Mouse (Mus musculus): ENCODE results near the gene Ltbp2. TPM values are rescaled to one million over a fixed set of nuclear protein-coding genes. Genes with fewer than 3 reads are reported as not detected.

The Ltbp2 gene
- 1.2 and 1.6 TPM in 2 replicates for polyA plus RNA-seq (2015; fragmentation: Nextera tagmentation; extraction: Ambion mirVana)

GRCm38 (mm10) chr12:84876481-84877121 lies at the start of gene Ltbp2:
Ltbp2 (minus strand) TSS chr12:84876532.
- peak; percentile 84 for ATAC-seq (ENCODE audit: insufficient read depth, low FRiP score)
- Histone ChIP-seq H3K9me3 (replicated peaks; ENCODE audit: control insufficient read depth, low read length) (no peaks in the 10 kb centered on the region), H3K36me3 (ENCODE audit: control insufficient read depth, insufficient read depth, low read length) (no peaks in the 10 kb centered on the region), H3K4me3 (replicated peaks; ENCODE audit: low read length) (peak within 1 kb of the TSS; percentile 50), H3K27ac (ENCODE audit: low read length) (no peak within 1 kb of the TSS), H3K4me2 (ENCODE audit: low read depth, low read length) (peak within 1 kb of the TSS; percentile 58), H3K4me1 (ENCODE audit: control insufficient read depth, insufficient read depth, low read length) (peaks cover 10% of the 10 kb centered on the region; the same call in 1 of the 2 replicates), H3K27me3 (ENCODE audit: control insufficient read depth, insufficient read depth, low read length) (peaks cover 40% of the 10 kb centered on the region), H3K9ac (ENCODE audit: low read length) (peak within 1 kb of the TSS; percentile 36; the same call in 1 of the 2 replicates)
- WGBS = 2% methylated on average over 34 of the region's 34 CpGs

GRCm38 (mm10) chr12:84924324-84924723 lies 48.0 kb upstream of the Ltbp2 start:
- Histone ChIP-seq H3K4me1 (ENCODE audit: control insufficient read depth, insufficient read depth, low read length) (no peaks in the 10 kb centered on the region), H3K36me3 (ENCODE audit: control insufficient read depth, insufficient read depth, low read length) (no peaks in the 10 kb centered on the region; the same call in 1 of the 2 replicates)
- 94% methylated on average over 5 of the region's 5 CpGs for WGBS

GRCm38 (mm10) chr12:84921881-84922419 lies 45.6 kb upstream of the Ltbp2 start:
- 0 out of 2 replicates have a peak, but pooled peaks cover 5% of the 10 kb centered on the region for H3K36me3 ChIP-seq (ENCODE audit: control insufficient read depth, insufficient read depth, low read length)
- 69% methylated on average over 8 of the region's 8 CpGs for WGBS
- H3K27ac ChIP-seq (ENCODE audit: low read length) = no peak overlapping the region
- no peaks in the 10 kb centered on the region for H3K4me1 ChIP-seq (ENCODE audit: control insufficient read depth, insufficient read depth, low read length)
- no peak for ATAC-seq (ENCODE audit: insufficient read depth, low FRiP score)
- no peaks in the 10 kb centered on the region for H3K9me3 ChIP-seq (replicated peaks; ENCODE audit: control insufficient read depth, low read length)
- H3K27me3 ChIP-seq (ENCODE audit: control insufficient read depth, insufficient read depth, low read length) = no peaks in the 10 kb centered on the region
- H3K4me3 ChIP-seq (replicated peaks; ENCODE audit: low read length) = no peak overlapping the region
- no peak overlapping the region for H3K4me2 ChIP-seq (ENCODE audit: low read depth, low read length)
- no peak overlapping the region for H3K9ac ChIP-seq (ENCODE audit: low read length)

More at GRCm38 (mm10) chr12:84924324-84924723, 48.0 kb upstream of the Ltbp2 start:
- no peak for ATAC-seq (ENCODE audit: insufficient read depth, low FRiP score)
- H3K9me3 ChIP-seq (replicated peaks; ENCODE audit: control insufficient read depth, low read length) = no peaks in the 10 kb centered on the region
- no peaks in the 10 kb centered on the region for H3K27me3 ChIP-seq (ENCODE audit: control insufficient read depth, insufficient read depth, low read length)
- H3K4me2 ChIP-seq (ENCODE audit: low read depth, low read length) = no peak overlapping the region
- H3K4me3 ChIP-seq (replicated peaks; ENCODE audit: low read length) = no peak overlapping the region
- H3K9ac ChIP-seq (ENCODE audit: low read length) = no peak overlapping the region
- no peak overlapping the region for H3K27ac ChIP-seq (ENCODE audit: low read length)

- H3K9me3 ChIP-seq (replicated peaks; ENCODE audit: control insufficient read depth, low read length) = no peaks in the 10 kb centered on the region
- H3K9ac ChIP-seq (ENCODE audit: low read length) = no peak overlapping the region
- H3K4me1 ChIP-seq (ENCODE audit: control insufficient read depth, insufficient read depth, low read length) = no peaks in the 10 kb centered on the region
- H3K36me3 ChIP-seq (ENCODE audit: control insufficient read depth, insufficient read depth, low read length) = 0 out of 2 replicates have a peak, but pooled peaks cover 5% of the 10 kb centered on the region
- H3K4me3 ChIP-seq (replicated peaks; ENCODE audit: low read length) = no peak overlapping the region
- WGBS = 89% methylated on average over 6 of the region's 6 CpGs
- ATAC-seq (ENCODE audit: insufficient read depth, low FRiP score) = no peak
- no peak overlapping the region for H3K27ac ChIP-seq (ENCODE audit: low read length)
- no peak overlapping the region for H3K4me2 ChIP-seq (ENCODE audit: low read depth, low read length)
- no peaks in the 10 kb centered on the region for H3K27me3 ChIP-seq (ENCODE audit: control insufficient read depth, insufficient read depth, low read length)
Observed at GRCm38 (mm10) chr12:84918809-84919208, 42.5 kb upstream of the Ltbp2 start.

- no peak for ATAC-seq (ENCODE audit: insufficient read depth, low FRiP score)
- no peak overlapping the region for H3K4me3 ChIP-seq (replicated peaks; ENCODE audit: low read length)
- 70% methylated on average over 3 of the region's 3 CpGs for WGBS
- H3K27me3 ChIP-seq (ENCODE audit: control insufficient read depth, insufficient read depth, low read length) = no peaks in the 10 kb centered on the region
- 0 out of 2 replicates have a peak, but pooled peaks cover 5% of the 10 kb centered on the region for H3K36me3 ChIP-seq (ENCODE audit: control insufficient read depth, insufficient read depth, low read length)
- H3K27ac ChIP-seq (ENCODE audit: low read length) = no peak overlapping the region
- no peaks in the 10 kb centered on the region for H3K9me3 ChIP-seq (replicated peaks; ENCODE audit: control insufficient read depth, low read length)
- no peaks in the 10 kb centered on the region for H3K4me1 ChIP-seq (ENCODE audit: control insufficient read depth, insufficient read depth, low read length)
- no peak overlapping the region for H3K4me2 ChIP-seq (ENCODE audit: low read depth, low read length)
- no peak overlapping the region for H3K9ac ChIP-seq (ENCODE audit: low read length)
Observed at GRCm38 (mm10) chr12:84917799-84918198, 41.5 kb upstream of the Ltbp2 start.

GRCm38 (mm10) chr12:84914959-84915358 lies 38.6 kb upstream of the Ltbp2 start:
- Histone ChIP-seq H3K4me2 (ENCODE audit: low read depth, low read length) (no peak overlapping the region), H3K9ac (ENCODE audit: low read length) (no peak overlapping the region), H3K4me1 (ENCODE audit: control insufficient read depth, insufficient read depth, low read length) (0 out of 2 replicates have a peak, but pooled peaks cover 2% of the 10 kb centered on the region), H3K9me3 (replicated peaks; ENCODE audit: control insufficient read depth, low read length) (no peaks in the 10 kb centered on the region), H3K36me3 (ENCODE audit: control insufficient read depth, insufficient read depth, low read length) (0 out of 2 replicates have a peak, but pooled peaks cover 5% of the 10 kb centered on the region), H3K27me3 (ENCODE audit: control insufficient read depth, insufficient read depth, low read length) (no peaks in the 10 kb centered on the region), H3K27ac (ENCODE audit: low read length) (no peak overlapping the region), H3K4me3 (replicated peaks; ENCODE audit: low read length) (no peak overlapping the region)
- WGBS = 88% methylated on average over 5 of the region's 5 CpGs
- no peak for ATAC-seq (ENCODE audit: insufficient read depth, low FRiP score)

- Histone ChIP-seq H3K4me1 (ENCODE audit: control insufficient read depth, insufficient read depth, low read length) (0 out of 2 replicates have a peak, but pooled peaks cover 2% of the 10 kb centered on the region), H3K4me2 (ENCODE audit: low read depth, low read length) (no peak overlapping the region), H3K9ac (ENCODE audit: low read length) (no peak overlapping the region), H3K4me3 (replicated peaks; ENCODE audit: low read length) (no peak overlapping the region), H3K9me3 (replicated peaks; ENCODE audit: control insufficient read depth, low read length) (no peaks in the 10 kb centered on the region), H3K36me3 (ENCODE audit: control insufficient read depth, insufficient read depth, low read length) (no peaks in the 10 kb centered on the region), H3K27ac (ENCODE audit: low read length) (no peak overlapping the region; the same call in 1 of the 2 replicates), H3K27me3 (ENCODE audit: control insufficient read depth, insufficient read depth, low read length) (no peaks in the 10 kb centered on the region)
- no peak for ATAC-seq (ENCODE audit: insufficient read depth, low FRiP score)
- 71% methylated on average over 4 of the region's 4 CpGs for WGBS
Observed at GRCm38 (mm10) chr12:84912652-84913104, 36.3 kb upstream of the Ltbp2 start.

GRCm38 (mm10) chr12:84911640-84912039 lies 35.3 kb upstream of the Ltbp2 start:
- H3K36me3 ChIP-seq (ENCODE audit: control insufficient read depth, insufficient read depth, low read length) = no peaks in the 10 kb centered on the region
- H3K27ac ChIP-seq (ENCODE audit: low read length) = no peak overlapping the region
- WGBS = 78% methylated on average over 2 of the region's 2 CpGs
- H3K4me1 ChIP-seq (ENCODE audit: control insufficient read depth, insufficient read depth, low read length) = peaks cover 6% of the 10 kb centered on the region; the same call in 1 of the 2 replicates
- ATAC-seq (ENCODE audit: insufficient read depth, low FRiP score) = no peak
- H3K4me3 ChIP-seq (replicated peaks; ENCODE audit: low read length) = no peak overlapping the region
- H3K9ac ChIP-seq (ENCODE audit: low read length) = no peak overlapping the region
- H3K9me3 ChIP-seq (replicated peaks; ENCODE audit: control insufficient read depth, low read length) = no peaks in the 10 kb centered on the region
- H3K27me3 ChIP-seq (ENCODE audit: control insufficient read depth, insufficient read depth, low read length) = no peaks in the 10 kb centered on the region
- no peak overlapping the region for H3K4me2 ChIP-seq (ENCODE audit: low read depth, low read length)

- Histone ChIP-seq H3K27ac (ENCODE audit: low read length) (no peak overlapping the region), H3K9me3 (replicated peaks; ENCODE audit: control insufficient read depth, low read length) (no peaks in the 10 kb centered on the region), H3K4me3 (replicated peaks; ENCODE audit: low read length) (no peak overlapping the region), H3K36me3 (ENCODE audit: control insufficient read depth, insufficient read depth, low read length) (no peaks in the 10 kb centered on the region), H3K9ac (ENCODE audit: low read length) (no peak overlapping the region), H3K27me3 (ENCODE audit: control insufficient read depth, insufficient read depth, low read length) (no peaks in the 10 kb centered on the region), H3K4me2 (ENCODE audit: low read depth, low read length) (no peak overlapping the region), H3K4me1 (ENCODE audit: control insufficient read depth, insufficient read depth, low read length) (peaks cover 6% of the 10 kb centered on the region; the same call in 1 of the 2 replicates)
- 91% methylated on average over 4 of the region's 4 CpGs for WGBS
- no peak for ATAC-seq (ENCODE audit: insufficient read depth, low FRiP score)
Observed at GRCm38 (mm10) chr12:84910066-84910465, 33.7 kb upstream of the Ltbp2 start.

All from stomach, embryonic 16.5 days (tissue).